Mouse (Mus musculus): ENCODE results near the gene Armc7.

GRCm38 (mm10) chr11:115485155-115485554, 9.7 kb downstream of the Armc7 start:
- TF ChIP-seq TCF12 (IDR thresholded peaks at IDR 0.05; ENCODE audit: insufficient read depth, poor library complexity, severe bottlenecking) = no peak
- TF ChIP-seq POLR2A (IDR thresholded peaks at IDR 0.05; ENCODE audit: insufficient read length, low read depth) = no peak
- no peak for TF ChIP-seq MAX (IDR thresholded peaks at IDR 0.05; ENCODE audit: low read depth)
- TF ChIP-seq USF1 (IDR thresholded peaks at IDR 0.05; ENCODE audit: low read depth) = no peak
- TF ChIP-seq MYOG (IDR thresholded peaks at IDR 0.05; ENCODE audit: control insufficient read depth in 1 of 3, insufficient read depth in 1 of 3, insufficient read length in 2 of 3, low read depth in 2 of 3) = no peak
- no peak for TF ChIP-seq POLR2AphosphoS2 (IDR thresholded peaks at IDR 0.05; ENCODE audit: insufficient read length, low read depth)
- no peak for TF ChIP-seq CEBPB (IDR thresholded peaks at IDR 0.05; ENCODE audit: insufficient read depth, poor library complexity, severe bottlenecking)
- TF ChIP-seq E2F4 (IDR thresholded peaks at IDR 0.05; ENCODE audit: insufficient read depth) = no peak
- TF ChIP-seq SRF (IDR thresholded peaks at IDR 0.05; ENCODE audit: control insufficient read depth, insufficient read length, low read depth) = no peak
- no peak for TF ChIP-seq MYOD1 (IDR thresholded peaks at IDR 0.05; ENCODE audit: control insufficient read depth in 1 of 3, insufficient read length in 2 of 3, low read depth in 2 of 3)
- TF ChIP-seq TCF3 (IDR thresholded peaks at IDR 0.05; ENCODE audit: insufficient read length, low read depth) = no peak

Measured in myocyte (in vitro differentiated cells).